Mouse (Mus musculus): ENCODE measurements around the gene Pmfbp1.

Pmfbp1 gene

GRCm38 (mm10) chr8:109505560-109505959 is 11.7 kb downstream of the Pmfbp1 start:
- no peaks in the 10 kb centered on the region for H3K36me3 ChIP-seq (ENCODE audit: insufficient read depth, low read length)
- no peaks in the 10 kb centered on the region for H3K4me1 ChIP-seq (replicated peaks; ENCODE audit: low read depth, low read length)
- H3K4me3 ChIP-seq (replicated peaks; ENCODE audit: low read length), result no peak overlapping the region
- TF ChIP-seq POU5F1 (IDR thresholded peaks at IDR 0.05; ENCODE audit: borderline replicate concordance, low read length) (no peak), CTCF (conservative IDR thresholded peaks at IDR 0.05; ENCODE audit: low read length) (no peak), NANOG (IDR thresholded peaks at IDR 0.05; ENCODE audit: borderline replicate concordance, low read length) (no peak)
- no peaks in the 10 kb centered on the region for H3K9me3 ChIP-seq (ENCODE audit: low read length)
- peaks cover 6% of the 10 kb centered on the region; the same call in 1 of the 2 replicates for H3K27me3 ChIP-seq (ENCODE audit: insufficient read depth, low read length)

DNA sequence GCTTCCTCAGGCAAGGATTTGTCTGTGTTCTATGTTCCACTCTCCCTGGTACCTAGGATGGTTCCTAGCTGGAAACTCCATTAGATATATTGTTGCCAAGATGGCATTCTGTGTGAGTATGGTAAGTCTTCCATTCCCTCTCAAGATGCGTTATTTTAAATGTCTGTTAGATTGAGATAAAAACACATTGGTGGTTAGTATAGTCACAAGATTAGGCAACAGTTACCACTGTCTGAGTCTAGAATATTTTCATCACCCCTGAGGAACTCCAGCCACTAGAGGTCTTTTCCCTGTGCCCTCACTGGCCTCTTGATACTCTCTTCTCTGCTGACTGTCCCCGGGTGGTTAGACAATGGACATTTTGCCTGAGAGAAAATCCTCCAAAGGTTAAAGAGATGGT is 30.2 kb downstream of the Pmfbp1 start:
- H3K4me3 ChIP-seq (replicated peaks; ENCODE audit: low read length), result no peak overlapping the region
- TF ChIP-seq POU5F1 (IDR thresholded peaks at IDR 0.05; ENCODE audit: borderline replicate concordance, low read length) (no peak), NANOG (IDR thresholded peaks at IDR 0.05; ENCODE audit: borderline replicate concordance, low read length) (no peak), CTCF (conservative IDR thresholded peaks at IDR 0.05; ENCODE audit: low read length) (no peak)
- peaks cover 4% of the 10 kb centered on the region; the same call in 1 of the 2 replicates for H3K4me1 ChIP-seq (replicated peaks; ENCODE audit: low read depth, low read length)
- peaks cover 13% of the 10 kb centered on the region for H3K9me3 ChIP-seq (ENCODE audit: low read length)
- H3K36me3 ChIP-seq (ENCODE audit: insufficient read depth, low read length), result no peaks in the 10 kb centered on the region
- H3K27me3 ChIP-seq (ENCODE audit: insufficient read depth, low read length), result peaks cover 16% of the 10 kb centered on the region

- Histone ChIP-seq H3K27me3 (ENCODE audit: insufficient read depth, low read length) (peaks cover 27% of the 10 kb centered on the region; the same call in 1 of the 2 replicates), H3K4me3 (replicated peaks; ENCODE audit: low read length) (peak overlapping the region; percentile 53), H3K36me3 (ENCODE audit: insufficient read depth, low read length) (no peaks in the 10 kb centered on the region), H3K4me1 (replicated peaks; ENCODE audit: low read depth, low read length) (peaks cover 18% of the 10 kb centered on the region), H3K9me3 (ENCODE audit: low read length) (no peaks in the 10 kb centered on the region)
- TF ChIP-seq NANOG (IDR thresholded peaks at IDR 0.05; ENCODE audit: borderline replicate concordance, low read length) (no peak), CTCF (conservative IDR thresholded peaks at IDR 0.05; ENCODE audit: low read length) (peak; percentile 93)
Observed at GRCm38 (mm10) chr8:109535140-109535990, 41.5 kb downstream of the Pmfbp1 start.

DNA sequence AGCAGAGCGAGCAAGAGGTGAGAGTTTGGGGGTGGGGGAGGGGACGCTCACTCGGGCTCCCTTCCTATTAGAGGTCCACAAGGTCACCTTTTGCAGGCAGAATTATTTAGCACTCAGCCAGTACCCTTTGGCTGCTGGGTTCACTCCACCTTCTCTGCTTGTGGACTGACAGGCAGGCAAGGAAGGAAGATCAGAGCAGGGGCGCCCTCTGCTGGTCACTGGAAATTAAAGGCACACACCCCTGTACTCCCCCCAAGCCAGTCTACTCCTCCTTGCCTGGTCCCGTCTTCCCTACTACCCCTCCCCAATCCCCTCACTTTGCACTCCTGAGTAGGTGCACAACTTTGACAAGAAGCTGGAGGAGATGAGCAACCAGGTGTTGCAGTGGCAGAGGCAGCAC is 42.9 kb downstream of the Pmfbp1 start:
- TF ChIP-seq CTCF (conservative IDR thresholded peaks at IDR 0.05; ENCODE audit: low read length) (peak; percentile 73), POU5F1 (IDR thresholded peaks at IDR 0.05; ENCODE audit: borderline replicate concordance, low read length) (no peak), NANOG (IDR thresholded peaks at IDR 0.05; ENCODE audit: borderline replicate concordance, low read length) (no peak)
- Histone ChIP-seq H3K4me1 (replicated peaks; ENCODE audit: low read depth, low read length) (peaks cover 18% of the 10 kb centered on the region), H3K9me3 (ENCODE audit: low read length) (no peaks in the 10 kb centered on the region)

DNA sequence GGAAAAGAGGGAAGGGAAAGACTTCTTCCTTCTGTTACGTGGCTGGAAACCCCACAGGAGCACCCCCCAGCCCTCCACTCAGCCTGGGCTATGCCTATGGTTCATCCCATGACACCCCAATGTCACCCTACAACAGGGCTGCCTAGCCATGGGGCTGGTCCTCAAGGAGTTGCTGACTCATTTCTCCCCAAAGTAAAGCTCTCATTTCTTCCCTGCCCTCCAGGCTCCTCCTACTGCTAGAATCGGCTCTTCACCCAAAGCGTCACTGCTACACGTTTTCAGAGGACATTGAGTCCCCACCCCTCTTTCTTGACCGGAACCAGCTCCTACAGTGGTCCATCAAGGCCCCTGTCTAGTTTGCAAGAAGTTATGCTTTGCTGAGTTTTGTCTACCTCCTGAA is 48.3 kb downstream of the Pmfbp1 start:
- H3K36me3 ChIP-seq (ENCODE audit: insufficient read depth, low read length), result peaks cover 7% of the 10 kb centered on the region
- peaks cover 23% of the 10 kb centered on the region for H3K4me1 ChIP-seq (replicated peaks; ENCODE audit: low read depth, low read length)
- H3K9me3 ChIP-seq (ENCODE audit: low read length), result no peaks in the 10 kb centered on the region
- 0 out of 2 replicates have a peak, but pooled peaks cover 12% of the 10 kb centered on the region for H3K27me3 ChIP-seq (ENCODE audit: insufficient read depth, low read length)
- H3K4me3 ChIP-seq (replicated peaks; ENCODE audit: low read length), result no peak overlapping the region
- TF ChIP-seq NANOG (IDR thresholded peaks at IDR 0.05; ENCODE audit: borderline replicate concordance, low read length) (no peak), CTCF (conservative IDR thresholded peaks at IDR 0.05; ENCODE audit: low read length) (no peak), POU5F1 (IDR thresholded peaks at IDR 0.05; ENCODE audit: borderline replicate concordance, low read length) (no peak)

More for the DNA sequence above, 42.9 kb downstream of the Pmfbp1 start:
- Histone ChIP-seq H3K36me3 (ENCODE audit: insufficient read depth, low read length) (no peaks in the 10 kb centered on the region), H3K4me3 (replicated peaks; ENCODE audit: low read length) (peak overlapping the region; percentile 53), H3K27me3 (ENCODE audit: insufficient read depth, low read length) (peaks cover 19% of the 10 kb centered on the region; the same call in 1 of the 2 replicates)

DNA sequence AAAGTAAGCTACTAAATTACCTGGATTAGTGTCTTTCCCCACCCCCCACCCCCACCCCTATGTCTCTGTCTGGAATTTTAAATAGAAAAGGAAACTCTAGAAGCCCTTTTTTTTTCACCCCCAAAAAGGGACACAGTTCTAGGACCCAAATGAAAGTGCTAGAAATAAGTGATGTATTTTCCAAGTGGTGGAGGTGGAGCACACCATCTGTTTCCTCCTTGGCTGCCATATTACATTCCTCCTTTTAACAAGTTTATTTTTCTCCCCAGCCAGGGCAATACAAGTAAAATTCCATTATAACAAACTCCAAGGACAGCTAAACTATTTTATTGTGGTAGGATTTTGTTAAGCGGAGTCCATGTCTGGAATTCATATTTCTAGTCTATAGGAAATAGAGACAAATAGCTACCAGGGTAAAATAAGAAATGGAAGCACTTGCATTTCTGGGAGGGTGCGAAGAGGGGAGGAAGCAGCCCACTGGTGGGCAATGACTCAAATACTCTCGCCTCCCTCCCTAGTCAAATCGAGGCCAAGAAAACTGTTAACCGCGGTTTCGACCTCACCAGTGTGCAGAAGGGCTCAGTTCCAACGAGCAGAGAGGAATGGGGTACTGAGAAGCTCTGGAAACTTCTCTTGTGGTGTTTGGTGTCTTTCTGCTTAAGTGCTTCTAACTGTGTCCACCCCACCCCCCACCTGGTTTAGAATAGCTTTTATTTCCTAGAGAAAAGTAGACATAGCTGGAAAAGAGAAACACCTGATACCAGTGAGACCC is 49.1 kb downstream of the Pmfbp1 start:
- Histone ChIP-seq H3K36me3 (ENCODE audit: insufficient read depth, low read length) (peaks cover 14% of the 10 kb centered on the region), H3K4me1 (replicated peaks; ENCODE audit: low read depth, low read length) (peaks cover 23% of the 10 kb centered on the region), H3K4me3 (replicated peaks; ENCODE audit: low read length) (no peak overlapping the region), H3K9me3 (ENCODE audit: low read length) (no peaks in the 10 kb centered on the region), H3K27me3 (ENCODE audit: insufficient read depth, low read length) (0 out of 2 replicates have a peak, but pooled peaks cover 11% of the 10 kb centered on the region)
- TF ChIP-seq POU5F1 (IDR thresholded peaks at IDR 0.05; ENCODE audit: borderline replicate concordance, low read length), result no peak
- TF ChIP-seq NANOG (IDR thresholded peaks at IDR 0.05; ENCODE audit: borderline replicate concordance, low read length), result no peak
- no peak for TF ChIP-seq CTCF (conservative IDR thresholded peaks at IDR 0.05; ENCODE audit: low read length)

DNA sequence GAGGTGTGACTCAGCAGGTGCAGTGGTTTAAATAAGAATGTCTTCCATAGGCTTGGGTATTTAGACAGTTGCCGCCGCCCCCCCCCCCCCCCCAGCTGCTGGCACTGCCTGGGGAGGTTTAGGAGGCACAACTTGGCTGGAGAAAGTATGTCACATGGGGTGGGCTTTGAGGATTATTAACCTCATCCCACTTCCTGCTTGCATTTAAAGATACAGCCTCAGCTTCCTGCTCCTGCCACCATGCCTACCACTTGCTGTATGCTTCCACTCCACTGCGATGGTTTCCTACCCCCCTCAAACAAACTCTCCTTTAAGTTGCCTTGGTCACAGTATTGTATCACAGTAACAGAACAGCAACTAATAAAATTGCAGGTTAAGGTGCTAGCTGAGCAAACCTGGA is 50.2 kb downstream of the Pmfbp1 start:
- Histone ChIP-seq H3K4me3 (replicated peaks; ENCODE audit: low read length) (no peak overlapping the region), H3K9me3 (ENCODE audit: low read length) (no peaks in the 10 kb centered on the region), H3K36me3 (ENCODE audit: insufficient read depth, low read length) (peaks cover 26% of the 10 kb centered on the region), H3K27me3 (ENCODE audit: insufficient read depth, low read length) (0 out of 2 replicates have a peak, but pooled peaks cover 3% of the 10 kb centered on the region), H3K4me1 (replicated peaks; ENCODE audit: low read depth, low read length) (peaks cover 23% of the 10 kb centered on the region)
- TF ChIP-seq NANOG (IDR thresholded peaks at IDR 0.05; ENCODE audit: borderline replicate concordance, low read length) (no peak), CTCF (conservative IDR thresholded peaks at IDR 0.05; ENCODE audit: low read length) (no peak), POU5F1 (IDR thresholded peaks at IDR 0.05; ENCODE audit: borderline replicate concordance, low read length) (no peak)

GRCm38 (mm10) chr8:109551663-109552062 is 57.8 kb downstream of the Pmfbp1 start:
- Histone ChIP-seq H3K4me3 (replicated peaks; ENCODE audit: low read length) (no peak overlapping the region), H3K36me3 (ENCODE audit: insufficient read depth, low read length) (peaks cover 100% of the 10 kb centered on the region), H3K4me1 (replicated peaks; ENCODE audit: low read depth, low read length) (peaks cover 3% of the 10 kb centered on the region; the same call in 1 of the 2 replicates), H3K9me3 (ENCODE audit: low read length) (no peaks in the 10 kb centered on the region), H3K27me3 (ENCODE audit: insufficient read depth, low read length) (no peaks in the 10 kb centered on the region)
- TF ChIP-seq NANOG (IDR thresholded peaks at IDR 0.05; ENCODE audit: borderline replicate concordance, low read length) (no peak), CTCF (conservative IDR thresholded peaks at IDR 0.05; ENCODE audit: low read length) (peak; percentile 94)
